Mouse (Mus musculus): ENCODE results near the gene Ntm. TPM values are rescaled to one million over a fixed set of nuclear protein-coding genes. Genes with fewer than 3 reads are reported as not detected.

The Ntm gene
- total RNA-seq, 2 experiments from 2014 or later, result 136 to 166 TPM

DNA sequence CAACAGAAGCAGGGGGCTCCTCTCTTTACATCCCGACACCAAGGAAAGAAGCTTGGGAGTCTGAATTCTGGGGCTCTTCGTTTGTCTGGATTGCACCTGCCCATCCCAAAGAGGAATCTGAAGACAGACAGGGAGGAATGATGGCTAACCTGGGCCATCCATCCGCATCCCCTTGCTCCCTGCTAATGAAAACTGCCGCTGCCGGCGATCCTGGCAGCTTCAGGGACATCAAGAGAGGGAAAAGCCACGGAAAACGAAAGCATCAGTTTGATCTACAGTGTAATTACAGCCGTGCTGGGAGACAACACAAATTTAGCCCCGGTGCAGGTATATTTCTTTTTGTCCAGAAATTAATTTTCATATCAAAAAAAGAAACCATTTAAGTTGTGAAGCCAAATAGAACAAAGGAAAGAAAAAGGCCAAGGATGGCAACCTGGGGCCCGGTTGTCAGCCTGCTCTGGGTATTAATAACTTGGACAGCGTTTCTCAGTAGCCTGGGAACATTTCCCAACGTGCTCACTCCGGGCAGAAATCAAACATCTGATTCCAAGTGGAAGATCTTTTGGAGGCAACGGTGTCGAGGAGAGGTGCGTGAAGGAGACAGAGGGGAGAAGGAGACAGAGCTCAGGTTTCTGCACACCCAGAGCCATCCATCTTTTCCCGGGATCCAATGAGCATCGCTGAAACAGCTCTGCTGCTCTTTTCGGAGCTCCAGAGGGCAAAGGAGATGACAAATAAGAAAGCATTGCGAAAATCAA, 368.2 kb downstream of the Ntm start:
- DNase-seq (ENCODE audit: low spot score in 2 of 2), result no peak

GRCm38 (mm10) chr9:29587376-29587775, 375.6 kb downstream of the Ntm start:
- DNase-seq (ENCODE audit: low spot score in 2 of 2), result no peak

DNA sequence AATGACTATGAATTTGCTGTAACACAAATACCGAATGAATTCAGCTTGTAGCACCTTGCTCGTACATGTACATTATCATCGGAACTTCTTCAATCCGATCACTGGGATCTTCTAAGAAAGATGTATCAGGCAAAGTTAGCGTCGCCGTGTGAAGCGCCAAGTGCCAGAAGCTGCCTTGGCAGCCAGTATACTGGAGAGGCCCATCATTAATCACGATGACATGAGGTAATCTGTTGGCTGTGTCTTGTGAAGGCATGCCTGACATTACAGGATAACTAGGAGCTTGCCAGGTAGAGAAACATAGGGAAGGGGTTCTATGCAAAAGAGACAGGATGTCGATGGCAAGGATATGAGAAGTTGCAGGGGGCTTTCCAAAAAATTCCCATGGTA, 376.6 kb downstream of the Ntm start:
- DNase-seq (ENCODE audit: low spot score in 2 of 2), result no peak

GRCm38 (mm10) chr9:29585746-29586380, 377.1 kb downstream of the Ntm start:
- peak; percentile 74 to 84 for DNase-seq (ENCODE audit: low spot score in 2 of 2)

DNA sequence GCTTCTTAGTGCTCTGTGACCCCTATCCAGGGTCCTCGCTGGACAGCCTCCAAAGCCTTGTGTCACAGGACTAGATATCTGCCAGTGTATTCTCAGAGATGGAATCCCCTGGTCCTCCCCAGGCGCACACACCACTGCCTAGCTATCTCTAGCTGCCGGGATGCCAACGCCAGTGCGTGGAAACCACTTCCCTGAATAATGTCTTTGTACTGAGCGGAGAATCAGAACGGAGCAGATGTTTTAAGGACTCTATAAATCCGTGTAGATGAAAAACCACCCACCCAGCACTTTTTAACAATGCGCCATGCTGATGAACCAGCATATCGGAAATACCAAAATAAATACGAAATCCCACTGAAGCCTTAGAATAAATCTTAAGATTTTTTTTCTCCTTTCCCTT, 384.7 kb downstream of the Ntm start:
- no peak for DNase-seq (ENCODE audit: low spot score in 2 of 2)

- DNase-seq (ENCODE audit: low spot score in 2 of 2), result peak; percentile 59 to 79
Measured at GRCm38 (mm10) chr9:29576051-29576533, 386.8 kb downstream of the Ntm start.

GRCm38 (mm10) chr9:29574548-29574947, 388.4 kb downstream of the Ntm start:
- DNase-seq (ENCODE audit: low spot score in 2 of 2), result peak in 1 of 2 experiments; percentile 35

- DNase-seq (ENCODE audit: low spot score in 2 of 2), result no peak
Measured at GRCm38 (mm10) chr9:29568571-29568970, 394.4 kb downstream of the Ntm start.

DNA sequence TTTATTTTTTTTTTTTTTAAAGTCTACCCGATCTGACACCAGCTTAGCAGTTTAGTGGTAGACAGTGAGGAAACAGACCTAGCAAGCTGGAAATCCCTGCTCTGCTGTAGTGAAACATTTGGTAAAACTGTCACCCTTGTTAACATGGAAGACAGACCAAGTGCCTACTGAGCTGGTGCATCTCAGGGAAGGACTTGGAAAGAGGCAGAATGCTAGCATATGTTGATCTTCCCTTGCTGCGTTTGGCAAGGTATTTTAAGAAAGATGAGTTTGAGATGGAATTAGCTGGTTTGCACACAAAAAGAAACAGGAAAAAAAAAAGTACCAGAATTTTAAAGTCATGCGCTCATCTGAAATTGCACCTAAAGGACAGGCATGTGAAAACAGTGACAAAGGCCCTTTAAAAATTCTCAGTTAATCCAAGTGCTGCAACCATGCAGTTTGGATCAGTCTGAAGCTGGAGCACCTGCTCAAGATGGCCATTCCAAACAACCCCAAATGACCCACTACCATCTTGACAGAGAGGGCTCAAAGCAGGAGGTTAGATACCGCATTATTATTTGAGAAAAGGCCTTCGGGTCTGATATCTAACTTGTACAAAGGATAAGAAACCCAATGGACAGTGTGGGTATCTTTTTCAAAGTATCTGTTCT, 400.4 kb downstream of the Ntm start:
- DNase-seq (ENCODE audit: low spot score in 2 of 2), result peak in 1 of 2 experiments; percentile 36

- DNase-seq (ENCODE audit: low spot score in 2 of 2), result no peak
Measured at GRCm38 (mm10) chr9:29558915-29559314, 404.0 kb downstream of the Ntm start.

GRCm38 (mm10) chr9:29550582-29550981, 412.4 kb downstream of the Ntm start:
- no peak for DNase-seq (ENCODE audit: low spot score in 2 of 2)

GRCm38 (mm10) chr9:29550107-29550506, 412.8 kb downstream of the Ntm start:
- DNase-seq (ENCODE audit: low spot score in 2 of 2), result no peak

DNA sequence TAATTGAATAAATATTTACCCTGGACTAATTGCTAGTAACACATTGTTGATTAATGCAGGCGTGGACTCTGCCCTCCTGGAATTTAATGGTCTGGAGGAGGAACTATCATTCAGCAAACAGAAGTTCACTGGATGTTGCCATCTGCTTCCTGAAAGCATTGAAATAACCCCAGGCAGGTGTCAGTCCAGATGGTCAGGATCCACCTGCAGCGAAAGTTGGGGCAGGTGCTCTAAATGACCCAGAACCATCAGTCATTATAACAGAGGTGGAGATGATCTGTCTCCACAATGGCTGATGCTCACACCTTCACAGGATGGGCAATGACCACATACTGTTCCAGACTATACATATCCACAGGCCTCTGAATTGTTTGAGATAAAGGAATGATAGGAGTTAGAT, 426.5 kb downstream of the Ntm start:
- DNase-seq (ENCODE audit: low spot score in 2 of 2), result no peak

DNA sequence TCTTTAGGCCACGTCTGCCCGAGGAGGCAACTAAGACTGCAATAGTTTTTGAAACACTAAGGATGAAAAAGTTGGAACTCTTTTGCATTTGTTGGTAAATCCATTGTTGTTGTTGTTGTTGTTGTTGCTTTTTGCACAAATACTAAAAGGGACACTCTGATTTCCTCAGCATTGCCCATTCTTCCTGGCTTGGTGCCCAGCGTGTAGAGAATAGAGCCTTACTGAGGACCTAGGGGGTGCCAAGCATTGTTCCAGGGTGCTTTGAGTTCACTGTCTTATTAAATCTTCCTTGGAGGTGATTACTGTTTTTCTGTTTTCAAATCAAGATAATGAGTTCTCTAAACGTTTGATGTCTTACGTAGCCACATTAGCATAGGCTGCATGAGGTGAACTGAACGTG, 428.2 kb downstream of the Ntm start:
- no peak for DNase-seq (ENCODE audit: low spot score in 2 of 2)

DNA sequence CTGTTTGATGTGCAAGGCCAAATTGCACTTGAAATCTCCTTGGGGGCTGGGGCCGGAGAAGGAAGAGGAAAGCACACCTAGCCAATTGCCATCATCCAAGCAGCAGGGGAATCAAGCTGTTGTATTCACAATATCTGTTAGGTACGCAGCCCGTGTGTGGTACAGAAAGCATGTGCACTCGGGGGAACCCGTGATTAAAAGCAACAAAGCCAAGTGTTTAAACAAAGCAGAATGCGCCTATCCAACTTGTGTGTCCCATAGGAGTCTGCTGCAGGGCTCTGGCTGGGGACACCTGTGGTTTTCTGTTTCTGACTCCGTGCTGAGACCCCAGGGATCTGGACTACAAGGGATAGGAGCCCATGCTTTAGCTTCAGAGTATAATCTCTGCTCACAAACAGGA, 428.6 kb downstream of the Ntm start:
- no peak for DNase-seq (ENCODE audit: low spot score in 2 of 2)

DNA sequence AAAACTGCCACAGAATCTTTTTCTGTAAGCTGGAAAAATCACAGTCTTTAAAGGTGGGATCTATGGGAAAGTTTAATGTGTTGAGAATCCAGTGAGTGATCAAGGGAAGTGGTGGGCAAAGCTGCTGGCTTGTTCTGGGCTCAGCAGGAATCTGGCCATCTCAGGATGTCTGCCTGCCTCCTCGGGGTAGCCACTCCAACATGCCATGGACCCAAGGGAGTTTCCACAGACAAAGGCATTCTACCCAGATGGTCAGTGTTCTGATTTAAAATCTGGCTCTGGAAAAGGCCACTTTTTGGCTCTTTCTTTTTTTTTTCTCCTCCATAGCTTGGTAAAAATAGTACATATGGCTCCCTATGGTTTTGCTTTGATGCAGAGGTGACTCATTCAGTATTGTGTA, 429.4 kb downstream of the Ntm start:
- no peak for DNase-seq (ENCODE audit: low spot score in 2 of 2)

DNA sequence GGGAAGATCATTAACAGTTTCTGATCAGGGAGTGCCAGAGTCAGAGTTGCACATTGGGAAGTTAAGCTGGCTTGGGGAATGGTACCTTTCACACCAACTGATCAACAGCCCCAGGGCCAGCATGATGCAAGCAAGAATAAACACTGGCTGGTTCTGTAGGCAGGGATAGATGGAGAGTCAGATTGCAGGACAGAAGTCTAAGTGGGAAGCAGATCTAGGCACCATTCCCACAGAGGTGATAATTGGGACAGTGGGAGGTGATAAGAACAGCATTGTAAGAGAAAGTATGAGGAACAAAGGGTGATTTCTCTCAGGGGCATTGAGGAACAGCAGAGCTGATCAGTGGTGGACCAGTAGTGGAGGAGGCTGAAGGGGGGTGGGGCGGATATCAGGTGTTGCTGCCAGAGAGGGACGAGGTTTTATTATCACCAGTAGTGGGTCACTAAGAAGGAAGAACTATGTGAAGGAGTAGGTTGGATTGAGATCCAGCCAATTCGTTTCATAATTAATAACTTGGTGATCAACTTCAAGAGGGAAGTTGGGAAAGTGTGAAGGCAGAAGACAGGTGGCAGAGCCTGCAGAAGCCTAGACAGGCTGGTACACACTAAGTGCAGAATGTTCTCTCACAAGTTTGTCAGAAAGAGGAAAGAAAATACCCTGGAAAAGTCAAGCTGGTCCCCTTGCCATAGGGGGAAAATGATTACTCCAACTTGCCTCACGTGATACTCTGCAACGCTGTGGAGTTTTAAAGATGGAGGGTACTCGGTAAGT, 431.6 kb downstream of the Ntm start:
- no peak for DNase-seq (ENCODE audit: low spot score in 2 of 2)

GRCm38 (mm10) chr9:29524109-29524508, 438.8 kb downstream of the Ntm start:
- DNase-seq (ENCODE audit: low spot score in 2 of 2), result no peak

DNA sequence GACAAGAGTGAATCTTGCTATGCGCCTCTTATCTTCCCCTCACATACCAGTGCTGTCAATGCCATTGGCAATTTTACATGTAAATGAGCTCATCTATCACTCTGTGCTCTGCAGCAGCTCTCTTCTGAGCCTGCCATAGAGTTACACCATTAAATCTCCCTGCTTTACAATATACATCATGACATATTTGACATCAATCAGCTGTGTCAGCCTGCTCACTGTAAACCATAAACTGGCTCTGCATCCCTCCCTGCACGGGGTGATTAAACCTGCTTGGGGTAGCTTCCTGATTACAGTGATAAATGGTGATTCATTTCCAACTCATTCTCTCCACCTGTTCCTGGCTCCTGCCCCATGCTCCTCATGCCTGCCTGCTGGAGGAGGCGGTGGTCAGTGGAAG, 439.7 kb downstream of the Ntm start:
- no peak for DNase-seq (ENCODE audit: low spot score in 2 of 2)

- DNase-seq (ENCODE audit: low spot score in 2 of 2), result no peak
Measured at GRCm38 (mm10) chr9:29519181-29519580, 443.8 kb downstream of the Ntm start.

DNA sequence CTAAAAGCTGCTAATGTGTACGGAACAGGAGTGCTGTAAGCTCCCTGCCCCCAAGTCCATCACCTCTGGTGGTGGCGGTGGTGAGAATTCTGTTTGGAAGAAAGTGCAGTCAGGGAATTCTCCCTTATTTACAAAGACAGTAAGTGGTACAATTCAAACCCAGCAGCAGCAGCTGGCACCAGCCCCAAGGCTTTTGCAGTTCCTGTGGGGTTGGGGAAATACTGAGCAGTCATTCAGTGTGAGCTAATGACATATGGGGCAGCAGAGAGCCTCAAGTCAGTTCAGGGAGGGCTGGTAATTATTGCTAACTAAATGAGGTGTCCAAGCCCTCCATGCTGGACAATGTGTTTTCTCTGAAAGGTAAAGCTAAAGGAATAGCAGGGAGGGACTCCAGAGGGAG, 446.3 kb downstream of the Ntm start:
- no peak for DNase-seq (ENCODE audit: low spot score in 2 of 2)

All from layer of hippocampus, postnatal 14 days (tissue).